Mouse (Mus musculus) forebrain, embryonic 11.5 days (tissue): ENCODE data around the gene Ppp1r17. TPM values are rescaled to one million over a fixed set of nuclear protein-coding genes. Genes with fewer than 3 reads are reported as not detected.

Experiments
- ATAC-seq: fragments of 200-750 bp; cut with Nextera tagmentation; replicated peaks from 2 replicates; pipeline ENCODE4 v1.8.0; 2017; ENCODE audit warnings: moderate TSS enrichment; ENCODE audit not compliant: low FRiP score
- DNase-seq: peaks from one replicate; pipeline ENCODE4 v3.0.0-alpha.2; 2017; ENCODE audit warnings: low spot score
- H3K27ac ChIP-seq: fragments of 300-500 bp; sonication (generic); 2 replicates; pipeline ENCODE4 v1.5.1; 2014; ENCODE audit warnings: low read depth, low read length
- H3K27me3 ChIP-seq: fragments of 300-500 bp; sonication (generic); 2 replicates; pipeline ENCODE4 v1.6.1; 2014; ENCODE audit warnings: mild to moderate bottlenecking, low read length, mixed read lengths; ENCODE audit not compliant: control insufficient read depth, insufficient read depth
- H3K36me3 ChIP-seq: fragments of 300-500 bp; sonication (generic); 2 replicates; pipeline ENCODE4 v1.6.1; 2014; ENCODE audit warnings: mild to moderate bottlenecking, low read length, moderate library complexity, mixed read lengths; ENCODE audit not compliant: control insufficient read depth, insufficient read depth
- H3K4me1 ChIP-seq: fragments of 300-500 bp; sonication (generic); replicated peaks from 2 replicates; pipeline ENCODE4 v1.6.1; 2014; ENCODE audit warnings: low read length, mixed read lengths; ENCODE audit not compliant: control insufficient read depth, insufficient read depth
- H3K4me2 ChIP-seq: fragments of 300-500 bp; sonication (generic); 2 replicates; pipeline ENCODE4 v1.6.1; 2014; ENCODE audit warnings: low read depth, mild to moderate bottlenecking, low read length, moderate library complexity, mixed read lengths; ENCODE audit not compliant: severe bottlenecking
- H3K4me3 ChIP-seq: fragments of 300-500 bp; sonication (generic); 2 replicates; pipeline ENCODE4 v1.5.1; 2014; ENCODE audit warnings: low read depth, low read length
- H3K9ac ChIP-seq: fragments of 300-500 bp; sonication (generic); 2 replicates; pipeline ENCODE4 v1.6.1; 2014; ENCODE audit warnings: low read length
- H3K9me3 ChIP-seq: fragments of 300-500 bp; sonication (generic); 2 replicates; pipeline ENCODE4 v1.6.1; 2016; ENCODE audit warnings: low read length, mixed read lengths; ENCODE audit not compliant: control insufficient read depth
- WGBS: fragments of 180-500 bp; shearing (Covaris S2); extraction: QIAGEN DNeasy Blood & Tissue Kit; methylation state at CpG from one replicate; pipeline ENCODE4 v1.1.7; 2014; 5-methylcytosine and 5-hydroxymethylcytosine counted together
- polyA plus RNA-seq: library from polyadenylated mRNA; unstranded; fragments of >200 nt; fragmentation: Nextera tagmentation; extraction: Ambion mirVana; gene quantifications from 2 replicates; pipeline ENCODE4 v1.2.1, GENCODE M21; 2014

The Ppp1r17 gene
- 4.1 and 4.4 TPM in 2 replicates for polyA plus RNA-seq

- peak; percentile 85 for ATAC-seq
- Histone ChIP-seq H3K9me3 (no peaks in the 10 kb centered on the region), H3K4me2 (0 out of 2 replicates have a peak within 1 kb of the TSS, but pooled peaks have one; percentile 6), H3K27me3 (no peaks in the 10 kb centered on the region), H3K27ac (no peak within 1 kb of the TSS), H3K9ac (no peak within 1 kb of the TSS), H3K4me1 (no peaks in the 10 kb centered on the region), H3K4me3 (no peak within 1 kb of the TSS), H3K36me3 (no peaks in the 10 kb centered on the region)
- DNase-seq = no peak
- 71% methylated on average over 16 of the region's 16 CpGs for WGBS
Measured at GRCm38 (mm10) chr6:56017291-56017994, at the start of gene Ppp1r17. Ppp1r17 (plus strand) TSS chr6:56017497.

DNA sequence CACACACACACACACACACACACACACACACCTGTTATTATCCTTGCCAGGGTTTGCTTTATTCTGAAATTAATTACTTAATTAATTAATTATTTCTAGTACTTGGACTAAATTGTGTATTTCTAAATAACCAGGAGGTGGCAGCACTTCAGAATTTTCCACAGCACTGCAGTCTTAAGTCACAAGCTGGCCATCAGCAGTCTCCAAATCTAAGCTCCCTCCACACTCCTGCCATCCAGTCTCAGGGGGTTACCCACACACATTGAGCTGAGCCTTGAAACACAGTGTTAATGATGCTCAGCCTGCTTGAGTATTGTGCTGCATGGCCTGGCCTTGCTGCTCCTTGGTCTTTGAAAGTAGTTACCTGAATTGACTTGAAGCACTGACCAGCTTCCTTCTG is 44.3 kb upstream of the Ppp1r17 start:
- no peak for DNase-seq
- Histone ChIP-seq H3K9ac (no peak overlapping the region), H3K27me3 (no peaks in the 10 kb centered on the region), H3K27ac (no peak overlapping the region), H3K4me3 (no peak overlapping the region), H3K4me1 (no peaks in the 10 kb centered on the region), H3K36me3 (no peaks in the 10 kb centered on the region), H3K4me2 (no peak overlapping the region), H3K9me3 (no peaks in the 10 kb centered on the region)
- ATAC-seq = 0 out of 2 replicates have a peak, but pooled peaks have one; percentile 58

- 82% methylated on average over 2 of the region's 2 CpGs for WGBS
- ATAC-seq = no peak
- H3K4me2 ChIP-seq = no peak overlapping the region
- no peak overlapping the region for H3K27ac ChIP-seq
- no peak for DNase-seq
- H3K4me3 ChIP-seq = no peak overlapping the region
- H3K27me3 ChIP-seq = no peaks in the 10 kb centered on the region
- H3K4me1 ChIP-seq = no peaks in the 10 kb centered on the region
- H3K9ac ChIP-seq = no peak overlapping the region
- H3K9me3 ChIP-seq = no peaks in the 10 kb centered on the region
- no peaks in the 10 kb centered on the region for H3K36me3 ChIP-seq
Measured at GRCm38 (mm10) chr6:55979766-55980165, 37.5 kb upstream of the Ppp1r17 start.

DNA sequence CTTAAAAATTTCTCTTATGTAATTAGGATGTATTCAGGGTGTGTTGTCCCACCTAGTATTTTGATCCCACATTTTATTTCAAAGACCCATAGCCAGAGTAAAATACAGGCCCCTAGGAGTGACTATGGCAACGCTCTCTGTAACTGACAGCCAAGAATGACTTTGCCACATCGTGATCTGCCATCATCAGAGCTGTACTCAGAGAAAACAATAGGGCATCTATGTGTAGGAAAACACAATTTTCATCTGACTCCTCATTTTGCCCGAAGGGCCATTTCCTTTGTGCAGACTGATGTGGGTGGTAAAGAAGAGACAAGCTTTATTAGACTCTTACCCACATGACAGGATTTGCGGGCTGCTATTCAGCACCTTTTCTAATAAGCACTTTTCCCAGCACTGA is 8.6 kb upstream of the Ppp1r17 start:
- no peaks in the 10 kb centered on the region for H3K4me1 ChIP-seq
- 72% methylated on average over 4 of the region's 4 CpGs for WGBS
- H3K27ac ChIP-seq = no peak overlapping the region
- H3K9ac ChIP-seq = no peak overlapping the region
- no peaks in the 10 kb centered on the region for H3K9me3 ChIP-seq
- H3K36me3 ChIP-seq = no peaks in the 10 kb centered on the region
- ATAC-seq (no peak), DNase-seq (no peak)
- H3K27me3 ChIP-seq = no peaks in the 10 kb centered on the region
- H3K4me3 ChIP-seq = no peak overlapping the region
- no peak overlapping the region for H3K4me2 ChIP-seq

- H3K4me1 ChIP-seq = no peaks in the 10 kb centered on the region
- 83% methylated on average over 5 of the region's 5 CpGs for WGBS
Measured at GRCm38 (mm10) chr6:56012384-56012783, 4.9 kb upstream of the Ppp1r17 start.

DNA sequence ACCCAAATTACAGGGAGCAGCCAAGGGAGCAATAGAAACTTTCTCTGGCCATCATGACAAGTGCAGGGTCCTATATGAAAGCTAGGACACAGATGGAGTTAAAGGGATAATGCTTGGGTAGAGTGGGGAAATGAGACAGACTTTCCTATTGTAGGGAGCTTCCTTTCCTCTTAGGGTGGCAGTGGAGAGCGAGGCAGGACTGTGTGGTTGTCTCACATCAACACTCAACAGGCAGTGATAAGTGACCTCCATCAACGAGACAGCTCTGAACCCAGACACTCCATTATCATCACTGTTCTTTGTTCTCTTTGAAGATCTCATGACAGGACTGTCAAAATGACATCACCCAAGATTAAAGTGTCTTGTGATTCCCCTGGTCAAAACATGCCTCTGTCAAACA is 2.3 kb downstream of the Ppp1r17 start:
- WGBS = 72% methylated on average over 2 of the region's 2 CpGs

More at GRCm38 (mm10) chr6:56012384-56012783, 4.9 kb upstream of the Ppp1r17 start:
- H3K9me3 ChIP-seq = no peaks in the 10 kb centered on the region
- ATAC-seq (no peak), DNase-seq (no peak)
- no peak overlapping the region for H3K4me2 ChIP-seq
- no peaks in the 10 kb centered on the region for H3K36me3 ChIP-seq
- no peak overlapping the region for H3K27ac ChIP-seq
- no peaks in the 10 kb centered on the region for H3K27me3 ChIP-seq
- no peak overlapping the region for H3K4me3 ChIP-seq
- no peak overlapping the region for H3K9ac ChIP-seq

DNA sequence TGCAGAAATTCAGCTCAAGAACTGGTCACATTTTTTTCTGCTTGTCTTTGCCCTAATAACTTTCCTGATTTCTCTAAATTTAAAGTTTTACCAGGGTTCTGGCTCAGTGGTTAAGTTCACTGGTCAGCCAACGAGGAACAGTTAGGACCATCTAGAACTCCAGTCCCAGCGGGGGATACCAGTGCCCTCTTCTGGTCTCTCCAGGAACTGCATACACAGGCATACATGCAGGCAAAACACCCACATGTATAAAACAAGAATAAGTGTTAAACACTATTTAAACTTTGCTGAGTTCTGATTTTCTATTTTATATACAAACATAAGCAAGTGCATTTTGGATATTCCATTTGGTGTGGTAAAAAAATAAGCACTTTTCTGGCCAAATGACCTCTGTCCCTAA is 8.2 kb downstream of the Ppp1r17 start:
- 66% methylated on average over 2 of the region's 2 CpGs for WGBS
- H3K9ac ChIP-seq = no peak overlapping the region
- peaks cover 4% of the 10 kb centered on the region; the same call in 1 of the 2 replicates for H3K4me1 ChIP-seq
- H3K9me3 ChIP-seq = no peaks in the 10 kb centered on the region
- H3K27me3 ChIP-seq = no peaks in the 10 kb centered on the region
- H3K36me3 ChIP-seq = no peaks in the 10 kb centered on the region
- no peak overlapping the region for H3K4me3 ChIP-seq
- no peak overlapping the region for H3K27ac ChIP-seq
- DNase-seq (no peak), ATAC-seq (no peak)
- no peak overlapping the region for H3K4me2 ChIP-seq

More for the DNA sequence above, 2.3 kb downstream of the Ppp1r17 start:
- no peaks in the 10 kb centered on the region for H3K9me3 ChIP-seq
- H3K4me1 ChIP-seq = no peaks in the 10 kb centered on the region
- H3K27ac ChIP-seq = no peak overlapping the region
- ATAC-seq (no peak), DNase-seq (no peak)
- H3K4me2 ChIP-seq = no peak overlapping the region
- H3K27me3 ChIP-seq = no peaks in the 10 kb centered on the region
- no peaks in the 10 kb centered on the region for H3K36me3 ChIP-seq
- no peak overlapping the region for H3K9ac ChIP-seq
- H3K4me3 ChIP-seq = no peak overlapping the region

DNA sequence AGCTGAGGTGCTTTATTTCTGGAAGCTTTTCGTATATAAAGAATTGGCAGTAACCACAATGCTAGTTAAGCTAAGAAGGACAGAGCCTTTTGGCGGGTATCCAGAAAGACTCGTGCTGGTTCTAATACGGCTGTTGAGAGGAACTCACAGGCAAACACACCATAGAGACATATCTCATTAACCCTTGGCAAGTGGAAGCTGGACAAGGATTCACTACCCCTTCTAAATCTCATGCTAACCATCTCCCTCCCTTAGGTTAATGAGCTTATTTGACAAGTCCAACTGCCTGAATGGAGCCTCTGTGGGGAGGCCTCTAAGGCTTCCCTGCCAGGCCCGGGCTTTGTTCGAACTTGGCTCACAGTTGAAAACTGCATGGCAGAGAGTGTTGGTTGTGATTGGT is 10.0 kb downstream of the Ppp1r17 start:
- H3K9ac ChIP-seq = no peak overlapping the region
- no peaks in the 10 kb centered on the region for H3K9me3 ChIP-seq
- DNase-seq (no peak), ATAC-seq (no peak)
- WGBS = 79% methylated on average over 6 of the region's 6 CpGs
- no peak overlapping the region for H3K4me2 ChIP-seq
- no peaks in the 10 kb centered on the region for H3K36me3 ChIP-seq
- H3K27me3 ChIP-seq = no peaks in the 10 kb centered on the region
- H3K4me1 ChIP-seq = peaks cover 4% of the 10 kb centered on the region; the same call in 1 of the 2 replicates
- no peak overlapping the region for H3K4me3 ChIP-seq
- H3K27ac ChIP-seq = no peak overlapping the region

- DNase-seq = no peak
- no peak overlapping the region for H3K27ac ChIP-seq
- WGBS = 93% methylated on average over 5 of the region's 5 CpGs
Measured at GRCm38 (mm10) chr6:56027966-56028365, 10.7 kb downstream of the Ppp1r17 start.

More at GRCm38 (mm10) chr6:56027966-56028365, 10.7 kb downstream of the Ppp1r17 start:
- Histone ChIP-seq H3K9me3 (no peaks in the 10 kb centered on the region), H3K4me1 (peaks cover 4% of the 10 kb centered on the region; the same call in 1 of the 2 replicates), H3K27me3 (no peaks in the 10 kb centered on the region), H3K4me3 (no peak overlapping the region), H3K4me2 (no peak overlapping the region), H3K36me3 (no peaks in the 10 kb centered on the region), H3K9ac (no peak overlapping the region)
- no peak for ATAC-seq
